Mouse (Mus musculus): Measurements from ENCODE around the gene Ptpre. TPM values are rescaled to one million over a fixed set of nuclear protein-coding genes. Genes with fewer than 3 reads are reported as not detected.
"Not testable (repeated sequence)": the region's sequence is repeated elsewhere in the genome, so short reads cannot be mapped to it uniquely, and the experiment has no call there.

The Ptpre gene
- polyA plus RNA-seq, 1 experiment from 2014 or later, result 3.1 TPM

DNA sequence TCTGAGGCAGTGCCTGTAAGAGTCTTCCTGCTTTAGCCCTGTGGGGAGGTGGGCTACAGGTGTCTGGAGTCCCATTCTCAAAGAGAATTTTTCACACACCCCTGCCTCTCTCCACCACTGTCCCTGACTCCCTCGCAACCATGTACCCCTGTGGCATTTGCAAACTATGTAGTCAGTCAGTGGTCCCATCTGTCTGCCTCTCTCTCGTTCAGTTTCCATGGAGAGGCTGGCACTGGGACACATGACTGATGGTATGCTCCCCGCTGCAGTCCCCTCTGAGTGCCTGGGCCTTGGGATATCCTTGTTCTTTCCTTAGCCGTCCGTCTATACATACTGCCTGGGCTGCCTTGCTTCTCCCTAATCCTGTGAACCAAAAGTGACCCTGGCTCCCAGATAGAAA, 28.7 kb downstream of the Ptpre start:
- no peak overlapping the region for H3K9ac ChIP-seq (ENCODE audit: low read length)
- no peak overlapping the region for H3K27ac ChIP-seq (replicated peaks in 1 of 2; ENCODE audit: control insufficient read depth in 1 of 2, insufficient read depth in 1 of 2, low read depth in 2 of 2, low read length in 2 of 2)
- peaks cover 4% of the 10 kb centered on the region; the same call in 1 of the 2 replicates for H3K9me3 ChIP-seq (ENCODE audit: control insufficient read depth, low read length)
- 0 out of 2 replicates have a peak, but pooled peaks cover 3% of the 10 kb centered on the region for H3K27me3 ChIP-seq (ENCODE audit: control insufficient read depth, insufficient read depth, low read length)
- H3K4me3 ChIP-seq (ENCODE audit: control insufficient read depth in 1 of 2, insufficient read depth in 1 of 2, low read depth in 1 of 2, low read length in 2 of 2), result no peak overlapping the region
- 72% methylated on average over 5 of the region's 5 CpGs for WGBS
- H3K4me2 ChIP-seq (ENCODE audit: low read length), result no peak overlapping the region
- no peak for ATAC-seq (ENCODE audit: insufficient number of reproducible peaks, insufficient read depth, low FRiP score, low read depth)
- no peaks in the 10 kb centered on the region for H3K4me1 ChIP-seq (ENCODE audit: control insufficient read depth in 2 of 2, insufficient read depth in 2 of 2, low read length in 2 of 2)
- no peaks in the 10 kb centered on the region for H3K36me3 ChIP-seq (ENCODE audit: control insufficient read depth, insufficient read depth, low read length)

DNA sequence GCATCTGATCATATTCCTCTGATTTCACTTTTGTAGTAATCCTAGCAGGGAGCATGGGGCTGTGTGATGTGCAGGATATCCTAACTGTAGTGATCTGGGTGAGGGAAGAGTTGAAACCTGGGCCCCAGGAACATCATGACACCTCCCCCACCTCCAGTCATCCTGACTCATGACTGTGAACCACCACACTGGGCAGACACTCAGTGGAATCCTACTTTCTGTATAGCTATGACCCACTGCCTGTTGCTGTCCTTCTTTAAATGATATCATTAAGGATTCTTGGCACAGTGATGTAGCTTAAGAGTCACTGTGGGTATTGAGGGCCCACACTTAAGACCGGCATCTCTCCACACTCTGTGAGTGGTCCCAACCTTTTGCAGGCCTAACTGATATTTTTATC, 30.3 kb downstream of the Ptpre start:
- H3K27me3 ChIP-seq (ENCODE audit: control insufficient read depth, insufficient read depth, low read length), result 0 out of 2 replicates have a peak, but pooled peaks cover 3% of the 10 kb centered on the region
- H3K36me3 ChIP-seq (ENCODE audit: control insufficient read depth, insufficient read depth, low read length), result no peaks in the 10 kb centered on the region
- H3K9me3 ChIP-seq (ENCODE audit: control insufficient read depth, low read length), result peaks cover 4% of the 10 kb centered on the region; the same call in 1 of the 2 replicates
- no peaks in the 10 kb centered on the region for H3K4me1 ChIP-seq (ENCODE audit: control insufficient read depth in 2 of 2, insufficient read depth in 2 of 2, low read length in 2 of 2)
- no peak overlapping the region for H3K9ac ChIP-seq (ENCODE audit: low read length)
- H3K4me2 ChIP-seq (ENCODE audit: low read length), result no peak overlapping the region
- WGBS, result 34% methylated on average over 1 of the region's 1 CpGs
- ATAC-seq (ENCODE audit: insufficient number of reproducible peaks, insufficient read depth, low FRiP score, low read depth), result no peak
- H3K4me3 ChIP-seq (ENCODE audit: control insufficient read depth in 1 of 2, insufficient read depth in 1 of 2, low read depth in 1 of 2, low read length in 2 of 2), result no peak overlapping the region
- H3K27ac ChIP-seq (replicated peaks in 1 of 2; ENCODE audit: control insufficient read depth in 1 of 2, insufficient read depth in 1 of 2, low read depth in 2 of 2, low read length in 2 of 2), result no peak overlapping the region

DNA sequence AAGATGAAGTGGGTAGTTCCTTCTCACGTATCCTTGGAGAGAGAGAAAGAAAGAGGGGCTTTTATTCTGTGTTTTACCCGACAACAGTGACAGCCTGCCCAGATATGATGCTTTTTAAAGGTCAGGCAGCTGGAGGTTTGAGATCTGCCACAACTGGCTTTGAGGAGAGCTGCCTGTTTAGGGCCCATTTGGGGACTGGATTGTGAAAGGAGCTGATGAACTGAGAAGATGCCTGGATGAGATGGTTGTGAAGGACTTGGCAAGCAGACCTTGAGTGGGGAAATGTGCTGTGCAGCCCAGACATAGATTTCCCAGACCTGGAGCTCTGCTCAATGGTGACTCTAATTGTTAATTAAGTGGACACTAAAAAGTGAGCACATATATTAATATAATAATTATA, 31.3 kb downstream of the Ptpre start:
- H3K4me3 ChIP-seq (ENCODE audit: control insufficient read depth in 1 of 2, insufficient read depth in 1 of 2, low read depth in 1 of 2, low read length in 2 of 2), result no peak overlapping the region
- 0 out of 2 replicates have a peak, but pooled peaks cover under 1% of the 10 kb centered on the region for H3K27me3 ChIP-seq (ENCODE audit: control insufficient read depth, insufficient read depth, low read length)
- ATAC-seq (ENCODE audit: insufficient number of reproducible peaks, insufficient read depth, low FRiP score, low read depth), result no peak
- no peak overlapping the region for H3K4me2 ChIP-seq (ENCODE audit: low read length)
- 68% methylated on average over 2 of the region's 2 CpGs for WGBS
- peaks cover 4% of the 10 kb centered on the region; the same call in 1 of the 2 replicates for H3K9me3 ChIP-seq (ENCODE audit: control insufficient read depth, low read length)
- H3K36me3 ChIP-seq (ENCODE audit: control insufficient read depth, insufficient read depth, low read length), result no peaks in the 10 kb centered on the region
- no peak overlapping the region for H3K27ac ChIP-seq (replicated peaks in 1 of 2; ENCODE audit: control insufficient read depth in 1 of 2, insufficient read depth in 1 of 2, low read depth in 2 of 2, low read length in 2 of 2)
- H3K4me1 ChIP-seq (ENCODE audit: control insufficient read depth in 2 of 2, insufficient read depth in 2 of 2, low read length in 2 of 2), result no peaks in the 10 kb centered on the region
- no peak overlapping the region for H3K9ac ChIP-seq (ENCODE audit: low read length)

DNA sequence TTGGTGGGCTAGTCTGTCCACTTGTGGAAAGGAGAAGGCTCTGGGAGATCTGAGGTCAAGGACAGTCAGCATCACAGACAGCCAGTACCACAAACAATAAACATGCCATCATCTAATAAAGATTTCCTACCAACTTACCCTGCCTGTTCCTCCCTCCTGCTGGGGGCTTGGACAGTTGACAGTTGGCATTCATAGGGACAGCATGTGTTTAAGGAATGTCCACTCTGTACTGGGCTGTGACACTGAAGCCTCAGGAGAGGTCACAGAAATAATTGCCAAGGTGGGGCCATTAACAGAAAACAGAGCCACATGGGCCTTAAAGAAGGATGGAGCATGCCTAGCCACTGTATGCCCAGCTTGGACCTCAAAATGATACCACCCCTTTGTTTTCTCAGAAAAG, 34.1 kb downstream of the Ptpre start:
- Histone ChIP-seq H3K4me1 (ENCODE audit: control insufficient read depth in 2 of 2, insufficient read depth in 2 of 2, low read length in 2 of 2) (no peaks in the 10 kb centered on the region), H3K4me2 (ENCODE audit: low read length) (no peak overlapping the region), H3K27me3 (ENCODE audit: control insufficient read depth, insufficient read depth, low read length) (no peaks in the 10 kb centered on the region), H3K9ac (ENCODE audit: low read length) (no peak overlapping the region), H3K9me3 (ENCODE audit: control insufficient read depth, low read length) (peaks cover 4% of the 10 kb centered on the region; the same call in 1 of the 2 replicates), H3K27ac (replicated peaks in 1 of 2; ENCODE audit: control insufficient read depth in 1 of 2, insufficient read depth in 1 of 2, low read depth in 2 of 2, low read length in 2 of 2) (no peak overlapping the region), H3K36me3 (ENCODE audit: control insufficient read depth, insufficient read depth, low read length) (no peaks in the 10 kb centered on the region), H3K4me3 (ENCODE audit: control insufficient read depth in 1 of 2, insufficient read depth in 1 of 2, low read depth in 1 of 2, low read length in 2 of 2) (no peak overlapping the region)
- ATAC-seq (ENCODE audit: insufficient number of reproducible peaks, insufficient read depth, low FRiP score, low read depth), result no peak

DNA sequence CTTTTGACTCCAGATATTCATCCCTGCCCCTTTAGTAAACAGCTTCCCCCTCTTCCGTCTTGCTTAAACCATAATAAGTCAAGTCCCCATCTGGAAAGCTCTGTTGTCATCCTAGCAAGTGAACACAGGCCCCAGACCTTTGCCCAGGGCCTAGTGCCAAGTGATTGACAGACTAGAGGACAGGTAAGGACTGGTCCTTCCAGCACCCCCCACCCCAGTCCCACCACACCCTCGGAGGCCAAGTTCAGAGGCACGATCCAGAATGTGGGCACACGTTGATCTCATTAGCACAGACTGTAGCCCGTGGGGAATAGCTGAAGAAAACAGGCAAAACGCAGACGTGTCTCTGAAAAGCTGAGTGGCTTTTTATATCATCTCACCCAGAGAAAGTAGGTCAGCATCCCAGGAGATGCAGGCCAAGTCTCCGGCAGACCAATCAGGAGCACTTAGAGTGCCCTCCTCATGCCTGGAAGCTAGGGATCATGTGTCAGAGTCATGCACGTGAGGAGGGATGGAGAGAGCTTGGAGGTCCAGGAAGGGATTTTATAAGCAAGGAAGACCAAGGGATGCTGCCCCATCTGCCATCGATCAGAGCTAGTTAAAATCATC, 34.8 kb downstream of the Ptpre start:
- no peak for ATAC-seq (ENCODE audit: insufficient number of reproducible peaks, insufficient read depth, low FRiP score, low read depth)
- H3K9me3 ChIP-seq (ENCODE audit: control insufficient read depth, low read length), result peaks cover 4% of the 10 kb centered on the region; the same call in 1 of the 2 replicates
- H3K27me3 ChIP-seq (ENCODE audit: control insufficient read depth, insufficient read depth, low read length), result no peaks in the 10 kb centered on the region
- H3K27ac ChIP-seq (replicated peaks in 1 of 2; ENCODE audit: control insufficient read depth in 1 of 2, insufficient read depth in 1 of 2, low read depth in 2 of 2, low read length in 2 of 2), result no peak overlapping the region
- no peaks in the 10 kb centered on the region for H3K4me1 ChIP-seq (ENCODE audit: control insufficient read depth in 2 of 2, insufficient read depth in 2 of 2, low read length in 2 of 2)
- H3K4me2 ChIP-seq (ENCODE audit: low read length), result no peak overlapping the region
- H3K36me3 ChIP-seq (ENCODE audit: control insufficient read depth, insufficient read depth, low read length), result no peaks in the 10 kb centered on the region
- WGBS, result 62% methylated on average over 10 of the region's 10 CpGs
- no peak overlapping the region for H3K9ac ChIP-seq (ENCODE audit: low read length)
- no peak overlapping the region for H3K4me3 ChIP-seq (ENCODE audit: control insufficient read depth in 1 of 2, insufficient read depth in 1 of 2, low read depth in 1 of 2, low read length in 2 of 2)

DNA sequence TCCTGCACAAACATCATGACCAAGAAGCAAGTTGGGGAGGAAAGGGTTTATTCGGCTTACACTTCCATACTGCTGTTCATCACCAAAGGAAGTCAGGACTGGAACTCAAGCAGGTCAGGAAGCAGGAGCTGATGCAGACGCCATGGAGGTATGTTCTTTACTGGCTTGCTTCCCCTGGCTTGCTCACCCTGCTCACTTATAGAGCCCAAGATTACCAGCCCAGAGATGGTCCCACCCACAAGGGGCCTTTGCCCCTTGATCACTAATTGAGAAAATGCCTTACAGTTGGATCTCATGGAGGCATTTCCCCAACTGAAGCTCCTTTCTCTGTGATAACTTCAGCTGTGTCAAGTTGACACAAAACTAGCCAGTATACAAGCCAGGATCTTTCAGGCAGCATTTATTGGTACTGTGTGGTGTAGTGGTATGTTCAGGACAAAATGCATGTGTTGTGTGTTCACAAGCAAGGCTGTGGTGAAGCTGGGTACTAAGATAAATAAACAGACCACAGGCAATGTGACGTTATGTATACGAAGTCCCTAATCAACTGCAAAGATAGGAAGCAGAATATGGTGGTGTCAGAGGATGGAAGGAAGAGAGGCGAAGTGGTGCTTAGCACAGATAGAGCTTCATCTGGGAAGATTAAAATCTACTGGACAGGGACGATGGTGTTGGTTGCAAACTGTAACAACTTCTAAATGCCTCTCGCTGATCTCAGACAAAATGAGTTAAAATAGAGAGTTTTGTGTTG, 38.2 kb downstream of the Ptpre start:
- H3K4me1 ChIP-seq (ENCODE audit: control insufficient read depth in 2 of 2, insufficient read depth in 2 of 2, low read length in 2 of 2); H3K4me2 ChIP-seq (ENCODE audit: low read length); H3K27ac ChIP-seq (replicated peaks in 1 of 2; ENCODE audit: control insufficient read depth in 1 of 2, insufficient read depth in 1 of 2, low read depth in 2 of 2, low read length in 2 of 2); H3K36me3 ChIP-seq (ENCODE audit: control insufficient read depth, insufficient read depth, low read length); H3K27me3 ChIP-seq (ENCODE audit: control insufficient read depth, insufficient read depth, low read length); H3K9me3 ChIP-seq (ENCODE audit: control insufficient read depth, low read length); ATAC-seq (ENCODE audit: insufficient number of reproducible peaks, insufficient read depth, low FRiP score, low read depth); H3K9ac ChIP-seq (ENCODE audit: low read length); H3K4me3 ChIP-seq (ENCODE audit: control insufficient read depth in 1 of 2, insufficient read depth in 1 of 2, low read depth in 1 of 2, low read length in 2 of 2): not testable (repeated sequence)
- WGBS, result 50% methylated on average over 7 of the region's 7 CpGs

DNA sequence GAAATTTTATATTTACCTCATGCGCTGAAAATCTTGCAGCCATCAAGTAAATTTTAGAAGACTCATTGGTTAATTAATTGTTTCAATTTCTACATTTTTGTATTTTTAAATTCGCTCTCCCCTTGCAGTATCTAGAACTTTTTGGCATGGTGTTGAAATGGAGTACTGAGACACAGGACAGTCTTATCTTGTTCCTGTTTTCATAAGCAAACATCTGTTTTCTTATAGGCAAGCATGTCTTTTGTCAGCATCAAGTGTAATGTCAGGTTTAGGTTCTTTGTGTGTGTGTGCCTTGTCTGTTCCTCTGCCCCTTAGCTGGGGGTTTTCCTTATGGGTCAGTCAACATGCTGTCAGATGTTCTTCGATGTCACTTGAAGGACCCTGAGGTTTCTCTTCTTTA, 39.0 kb downstream of the Ptpre start:
- H3K4me3 ChIP-seq (ENCODE audit: control insufficient read depth in 1 of 2, insufficient read depth in 1 of 2, low read depth in 1 of 2, low read length in 2 of 2), result no peak overlapping the region
- 66% methylated on average over 3 of the region's 3 CpGs for WGBS
- H3K9me3 ChIP-seq (ENCODE audit: control insufficient read depth, low read length), result no peaks in the 10 kb centered on the region

More for the DNA sequence above, 39.0 kb downstream of the Ptpre start:
- Histone ChIP-seq H3K27me3 (ENCODE audit: control insufficient read depth, insufficient read depth, low read length) (no peaks in the 10 kb centered on the region), H3K9ac (ENCODE audit: low read length) (no peak overlapping the region), H3K4me2 (ENCODE audit: low read length) (no peak overlapping the region), H3K27ac (replicated peaks in 1 of 2; ENCODE audit: control insufficient read depth in 1 of 2, insufficient read depth in 1 of 2, low read depth in 2 of 2, low read length in 2 of 2) (no peak overlapping the region), H3K36me3 (ENCODE audit: control insufficient read depth, insufficient read depth, low read length) (no peaks in the 10 kb centered on the region), H3K4me1 (ENCODE audit: control insufficient read depth in 2 of 2, insufficient read depth in 2 of 2, low read length in 2 of 2) (no peaks in the 10 kb centered on the region; a peak in 1 of 4 replicates)
- no peak for ATAC-seq (ENCODE audit: insufficient number of reproducible peaks, insufficient read depth, low FRiP score, low read depth)
